Mouse (Mus musculus) limb, embryonic 11.5 days (tissue): ENCODE measurements around the gene Vmn1r179. TPM values are rescaled to one million over a fixed set of nuclear protein-coding genes. Genes with fewer than 3 reads are reported as not detected.
"Not testable (repeated sequence)": the region's sequence is repeated elsewhere in the genome, so short reads cannot be mapped to it uniquely, and the experiment has no call there.

Source experiments
- ATAC-seq: fragments of 200-750 bp; cut with Nextera tagmentation; 2 replicates; pipeline ENCODE4 v1.8.0; 2017; ENCODE audit warnings: low read depth; ENCODE audit not compliant: insufficient number of reproducible peaks, low FRiP score, low TSS enrichment
- DNase-seq: peaks from one replicate; pipeline ENCODE4 v3.0.0-alpha.2; 2015; ENCODE audit warnings: low spot score
- H3K27ac ChIP-seq: fragments of 300-500 bp; sonication (generic); replicated peaks from 2 replicates; pipeline ENCODE4 v1.5.1; 2014; ENCODE audit warnings: low read depth, mild to moderate bottlenecking, low read length
- H3K27me3 ChIP-seq: fragments of 300-500 bp; sonication (generic); 2 replicates; pipeline ENCODE4 v1.6.1; 2014; ENCODE audit warnings: mild to moderate bottlenecking, low read length, mixed read lengths; ENCODE audit not compliant: control insufficient read depth, insufficient read depth
- H3K36me3 ChIP-seq: fragments of 300-500 bp; sonication (generic); 2 replicates; pipeline ENCODE4 v1.6.1; 2014; ENCODE audit warnings: mild to moderate bottlenecking, low read length, moderate library complexity, mixed read lengths; ENCODE audit not compliant: control insufficient read depth, insufficient read depth
- H3K4me1 ChIP-seq: fragments of 300-500 bp; sonication (generic); 2 replicates; pipeline ENCODE4 v1.6.1; 2014; ENCODE audit warnings: low read length, mixed read lengths; ENCODE audit not compliant: control insufficient read depth, insufficient read depth
- H3K4me2 ChIP-seq: fragments of 300-500 bp; sonication (generic); 2 replicates; pipeline ENCODE4 v1.6.1; 2014; ENCODE audit warnings: low read depth, mild to moderate bottlenecking, moderate library complexity; ENCODE audit not compliant: severe bottlenecking
- H3K4me3 ChIP-seq: fragments of 300-500 bp; sonication (generic); 2 replicates; pipeline ENCODE4 v1.5.1; 2014; ENCODE audit warnings: low read depth, low read length
- H3K9ac ChIP-seq: fragments of 300-500 bp; sonication (generic); 2 replicates; pipeline ENCODE4 v1.6.1; 2014; ENCODE audit warnings: mild to moderate bottlenecking, low read length
- H3K9me3 ChIP-seq: fragments of 300-500 bp; sonication (generic); 2 replicates; pipeline ENCODE4 v1.6.1; 2016; ENCODE audit warnings: low read length; ENCODE audit not compliant: control insufficient read depth
- WGBS: fragments of 180-500 bp; shearing (Covaris S2); extraction: QIAGEN DNeasy Blood & Tissue Kit; methylation state at CpG from one replicate; pipeline ENCODE4 v1.1.7; 2014; 5-methylcytosine and 5-hydroxymethylcytosine counted together
- polyA plus RNA-seq: library from polyadenylated mRNA; unstranded; fragments of >200 nt; fragmentation: Nextera tagmentation; extraction: Ambion mirVana; gene quantifications from 2 replicates; pipeline ENCODE4 v1.2.1, GENCODE M21; 2014

The Vmn1r179 gene
- not detected in 2 replicates for polyA plus RNA-seq

DNA sequence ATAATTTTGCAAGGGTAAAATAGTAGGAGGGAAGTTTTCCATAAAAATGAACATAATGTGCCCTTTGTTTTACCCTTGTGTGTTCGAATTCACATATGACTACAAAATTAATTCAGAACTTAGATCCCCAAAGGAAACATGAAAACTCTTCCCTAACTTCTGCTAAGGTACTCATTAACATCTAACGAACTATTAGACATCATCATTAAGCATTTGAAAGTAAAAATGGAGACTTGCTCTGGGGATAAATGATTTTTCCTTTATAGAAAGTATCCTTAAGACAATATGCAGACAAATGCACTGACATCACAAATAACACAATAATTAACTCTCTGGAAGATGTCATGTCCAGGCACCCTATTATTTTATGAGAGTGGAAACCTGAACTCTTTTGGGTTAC is at the start of gene Vmn1r179:
Vmn1r179 (plus strand) TSS at position 301 of the 400 bp plus-strand sequence.
- no peak within 1 kb of the TSS for H3K4me3 ChIP-seq
- H3K36me3 ChIP-seq, result no peaks in the 10 kb centered on the region
- no peak within 1 kb of the TSS for H3K27ac ChIP-seq
- H3K4me2 ChIP-seq, result no peak within 1 kb of the TSS
- H3K9me3 ChIP-seq, result peaks cover 9% of the 10 kb centered on the region; the same call in 1 of the 2 replicates
- no peak within 1 kb of the TSS for H3K9ac ChIP-seq
- no peaks in the 10 kb centered on the region for H3K4me1 ChIP-seq
- no peaks in the 10 kb centered on the region for H3K27me3 ChIP-seq
- WGBS, result 67% methylated on average over 2 of the region's 2 CpGs
- no peak for DNase-seq
- no peak for ATAC-seq

DNA sequence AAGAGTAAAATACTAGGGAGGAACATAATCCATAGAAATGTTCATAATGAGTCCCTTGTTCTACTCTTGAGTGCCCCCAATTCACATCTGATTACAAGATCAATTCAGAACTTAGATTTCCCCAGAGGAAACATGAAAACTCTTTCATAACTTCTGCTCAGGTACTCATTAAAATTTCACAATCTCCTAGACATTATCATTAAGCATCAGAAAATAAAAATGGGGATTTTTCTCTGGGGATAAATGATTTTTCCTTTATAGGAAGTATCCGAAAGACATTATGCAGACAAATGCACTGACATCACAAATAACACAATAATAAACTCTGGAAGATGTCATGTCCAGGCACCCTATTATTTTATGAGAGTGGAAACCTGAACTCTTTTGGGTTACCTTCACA is 35.1 kb upstream of the Vmn1r179 start, which contains the start of gene Vmn1r178:
Vmn1r178 (plus strand) TSS at position 301 of the 400 bp plus-strand sequence.
- no peak within 1 kb of the TSS for H3K4me3 ChIP-seq
- H3K27ac ChIP-seq, result no peak within 1 kb of the TSS
- H3K9me3 ChIP-seq, result peaks cover 3% of the 10 kb centered on the region; the same call in 1 of the 2 replicates
- no peaks in the 10 kb centered on the region for H3K36me3 ChIP-seq
- ATAC-seq, result no peak
- 83% methylated on average over 1 of the region's 1 CpGs for WGBS
- DNase-seq, result no peak
- H3K27me3 ChIP-seq, result no peaks in the 10 kb centered on the region
- no peak within 1 kb of the TSS for H3K4me2 ChIP-seq
- no peak within 1 kb of the TSS for H3K9ac ChIP-seq
- no peaks in the 10 kb centered on the region for H3K4me1 ChIP-seq

DNA sequence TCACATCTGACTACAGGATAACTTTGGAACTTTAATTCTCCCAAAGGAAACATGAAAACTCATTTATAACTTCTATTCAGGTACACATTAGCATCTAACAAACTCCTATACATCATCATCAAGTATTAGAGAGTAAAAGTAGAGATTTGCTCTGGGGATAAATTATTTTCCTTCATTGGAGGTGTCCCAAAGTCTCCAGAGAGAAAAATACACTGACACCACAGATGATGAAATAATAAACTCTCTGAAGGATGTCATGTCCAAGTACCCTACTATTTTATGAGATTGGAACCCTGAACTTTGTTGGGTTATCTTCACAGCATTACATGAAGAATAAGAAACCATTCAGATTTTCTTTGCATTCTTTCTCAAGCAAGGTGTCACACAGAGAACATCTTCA is 23.6 kb downstream of the Vmn1r179 start, which contains the start of gene Vmn1r180:
Vmn1r180 (plus strand) TSS at position 301 of the 400 bp plus-strand sequence.
- ATAC-seq (no peak), DNase-seq (no peak)
- no peak within 1 kb of the TSS for H3K4me3 ChIP-seq
- no peaks in the 10 kb centered on the region for H3K36me3 ChIP-seq
- H3K4me2 ChIP-seq, result no peak within 1 kb of the TSS
- H3K27me3 ChIP-seq, result no peaks in the 10 kb centered on the region
- H3K9me3 ChIP-seq, result no peaks in the 10 kb centered on the region; the same call in 1 of the 2 replicates
- no peaks in the 10 kb centered on the region for H3K4me1 ChIP-seq
- H3K27ac ChIP-seq, result no peak within 1 kb of the TSS
- H3K9ac ChIP-seq, result no peak within 1 kb of the TSS

DNA sequence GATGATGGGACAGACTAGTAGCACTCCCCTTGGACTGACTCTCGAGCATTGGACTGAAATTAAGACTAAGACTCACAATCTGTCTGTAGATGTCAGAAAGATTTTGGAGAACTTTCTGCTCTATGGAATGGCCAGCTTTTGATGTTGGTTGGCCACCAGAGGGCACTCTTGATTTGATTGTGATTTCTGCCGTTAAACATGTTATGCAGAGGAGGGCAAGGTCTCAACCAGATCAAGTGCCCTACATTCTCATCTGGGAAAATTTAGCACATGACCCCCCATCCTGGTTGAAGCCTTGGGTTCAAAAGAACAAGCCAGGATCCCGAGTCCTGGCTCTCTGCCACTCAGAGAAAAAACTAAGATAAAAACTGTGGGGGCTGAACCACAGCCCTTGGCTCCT is 41.3 kb downstream of the Vmn1r179 start:
- H3K9ac ChIP-seq, H3K27me3 ChIP-seq, DNase-seq, ATAC-seq, H3K27ac ChIP-seq, H3K4me3 ChIP-seq, H3K36me3 ChIP-seq, H3K4me2 ChIP-seq, H3K9me3 ChIP-seq, H3K4me1 ChIP-seq: not testable (repeated sequence)
- 50% methylated on average over 3 of the region's 3 CpGs for WGBS

DNA sequence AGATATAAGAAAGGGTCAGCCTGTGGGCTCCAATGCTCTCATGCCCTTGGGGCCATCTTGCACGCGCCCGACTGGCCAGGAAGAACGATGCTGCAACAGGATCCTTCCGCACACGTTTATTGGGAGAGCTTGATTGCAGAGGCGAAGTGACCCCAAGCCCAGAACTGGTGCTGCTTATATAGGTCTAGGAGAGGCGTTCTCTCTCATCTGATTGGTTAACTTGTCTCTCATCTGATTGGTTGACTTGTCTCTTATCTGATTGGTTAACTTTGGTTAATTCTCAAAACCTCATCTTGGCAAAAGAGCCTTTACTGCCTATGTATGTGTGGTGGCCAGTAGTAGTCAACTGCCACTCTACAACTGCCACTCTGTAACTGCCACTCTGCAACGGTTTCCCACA is 47.5 kb downstream of the Vmn1r179 start, which contains the start of gene Vmn1r181:
Vmn1r181 (plus strand) TSS at position 301 of the 400 bp plus-strand sequence.
- H3K27ac ChIP-seq, H3K9me3 ChIP-seq, H3K4me3 ChIP-seq, H3K4me1 ChIP-seq, H3K9ac ChIP-seq, DNase-seq, ATAC-seq, H3K4me2 ChIP-seq, H3K36me3 ChIP-seq, H3K27me3 ChIP-seq: not testable (repeated sequence)
- WGBS, result 84% methylated on average over 8 of the region's 9 CpGs

Other genes starting within 250 kb of the Vmn1r179 start
- not detected in 2 replicates for gene Vmn1r173, start 226.3 kb upstream of the Vmn1r179 start, polyA plus RNA-seq
- not detected in 2 replicates for gene Vmn1r174, start 174.7 kb upstream of the Vmn1r179 start, polyA plus RNA-seq
- not detected in 2 replicates for gene Vmn1r175, start 116.3 kb upstream of the Vmn1r179 start, polyA plus RNA-seq
- gene Vmn1r176, start 89.6 kb upstream of the Vmn1r179 start, polyA plus RNA-seq, result not detected in 2 replicates
- not detected in 2 replicates for gene Vmn1r177, start 60.5 kb upstream of the Vmn1r179 start, polyA plus RNA-seq
- not detected in 2 replicates for gene Vmn1r178, start 35.0 kb upstream of the Vmn1r179 start, polyA plus RNA-seq
- not detected in 2 replicates for gene Vmn1r180, start 23.7 kb downstream of the Vmn1r179 start, polyA plus RNA-seq
- not detected in 2 replicates for gene Vmn1r181, start 47.6 kb downstream of the Vmn1r179 start, polyA plus RNA-seq
- gene V1rd19, start 74.7 kb downstream of the Vmn1r179 start, polyA plus RNA-seq, result not detected in 2 replicates
- not detected in 2 replicates for gene Vmn1r183, start 126.3 kb downstream of the Vmn1r179 start, polyA plus RNA-seq
- 30.7 and 30.9 TPM in 2 replicates for gene Zfp180, start 154.9 kb downstream of the Vmn1r179 start, polyA plus RNA-seq
- gene Zfp112, start 185.3 kb downstream of the Vmn1r179 start, polyA plus RNA-seq, result 3.3 and 5.4 TPM in 2 replicates
- gene Zfp235, start 207.2 kb downstream of the Vmn1r179 start, polyA plus RNA-seq, result 18.4 and 18.5 TPM in 2 replicates
- gene Zfp114, start 248.1 kb downstream of the Vmn1r179 start, polyA plus RNA-seq, result 5.3 and 5.9 TPM in 2 replicates